Mouse (Mus musculus): ENCODE data around the gene Rcbtb2.
A peak's percentile ranks its signal among the peaks of the same experiment; 100 is the strongest.

The Rcbtb2 gene

GRCm38 (mm10) chr14:73117411-73118392 lies 5.1 kb upstream of the Rcbtb2 start:
- no peak for DNase-seq

GRCm38 (mm10) chr14:73118482-73119347 lies 4.1 kb upstream of the Rcbtb2 start:
- no peak for DNase-seq

GRCm38 (mm10) chr14:73119459-73119858 lies 3.4 kb upstream of the Rcbtb2 start:
- no peak for DNase-seq

GRCm38 (mm10) chr14:73119966-73120365 lies 2.9 kb upstream of the Rcbtb2 start:
- DNase-seq: no peak

- no peak for DNase-seq
Measured at GRCm38 (mm10) chr14:73122211-73122922, 470 bp upstream of the Rcbtb2 start.

- no peak for DNase-seq
Measured at GRCm38 (mm10) chr14:73123381-73123780, 544 bp downstream of the Rcbtb2 start.

GRCm38 (mm10) chr14:73123786-73124185 lies 949 bp downstream of the Rcbtb2 start:
- no peak for DNase-seq

GRCm38 (mm10) chr14:73130519-73130918 lies 7.7 kb downstream of the Rcbtb2 start:
- no peak for DNase-seq

GRCm38 (mm10) chr14:73131856-73132410 lies 9.1 kb downstream of the Rcbtb2 start:
- DNase-seq: no peak

GRCm38 (mm10) chr14:73132731-73133130 lies 9.9 kb downstream of the Rcbtb2 start:
- DNase-seq: no peak

GRCm38 (mm10) chr14:73137234-73137633 lies 14.4 kb downstream of the Rcbtb2 start:
- no peak for DNase-seq

GRCm38 (mm10) chr14:73138483-73138882 lies 15.6 kb downstream of the Rcbtb2 start:
- no peak for DNase-seq

GRCm38 (mm10) chr14:73139866-73140265 lies 17.0 kb downstream of the Rcbtb2 start:
- DNase-seq: no peak

- DNase-seq: peak; percentile 23
Measured at GRCm38 (mm10) chr14:73141800-73142199, 19.0 kb downstream of the Rcbtb2 start.

GRCm38 (mm10) chr14:73142421-73142895 lies 19.6 kb downstream of the Rcbtb2 start:
- DNase-seq: no peak

GRCm38 (mm10) chr14:73142896-73143709 lies 20.3 kb downstream of the Rcbtb2 start:
- DNase-seq: peak; percentile 87

- DNase-seq: no peak
Measured at GRCm38 (mm10) chr14:73143710-73144420, 21.0 kb downstream of the Rcbtb2 start.

- DNase-seq: no peak
Measured at GRCm38 (mm10) chr14:73145531-73145930, 22.7 kb downstream of the Rcbtb2 start.

GRCm38 (mm10) chr14:73146721-73147120 lies 23.9 kb downstream of the Rcbtb2 start:
- DNase-seq: no peak

GRCm38 (mm10) chr14:73148125-73148524 lies 25.3 kb downstream of the Rcbtb2 start:
- no peak for DNase-seq

- no peak for DNase-seq
Measured at GRCm38 (mm10) chr14:73161303-73161702, 38.5 kb downstream of the Rcbtb2 start.
